Mouse (Mus musculus): Measurements from ENCODE around the gene Chst3. TPM values are rescaled to one million over a fixed set of nuclear protein-coding genes. Genes with fewer than 3 reads are reported as not detected.
A peak's percentile ranks its signal among the peaks of the same experiment; 100 is the strongest.
"Not testable (repeated sequence)": the region's sequence is repeated elsewhere in the genome, so short reads cannot be mapped to it uniquely, and the experiment has no call there.

The Chst3 gene
- polyA plus RNA-seq, 1 experiment from 2014 or later = 1.0 TPM

DNA sequence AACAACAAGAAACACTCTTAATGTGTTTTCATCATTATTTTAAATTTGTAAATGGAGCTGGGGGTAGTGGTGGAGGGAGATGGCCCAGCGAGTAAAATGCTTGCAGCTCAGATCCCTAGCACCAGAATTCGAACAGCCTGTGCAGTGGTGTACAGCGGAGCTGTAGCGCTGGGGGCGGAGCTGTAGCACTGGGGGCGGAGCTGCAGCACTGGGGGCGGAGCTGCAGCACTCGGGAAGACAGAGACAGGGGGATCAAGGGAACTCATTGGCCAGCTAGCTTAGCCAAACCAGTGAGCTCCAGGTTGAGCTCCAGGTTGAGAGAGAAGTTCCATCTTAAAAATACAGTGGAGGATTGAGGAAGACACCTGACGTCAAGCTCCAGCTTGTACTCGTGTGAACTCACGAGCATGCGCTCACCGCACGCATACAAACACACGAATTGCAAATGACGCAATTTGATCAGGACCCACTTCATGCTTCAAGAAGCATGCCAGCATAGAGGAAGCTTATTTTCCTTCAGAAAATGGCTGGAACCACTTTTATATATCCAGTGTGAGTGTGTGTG, 38.3 kb upstream of the Chst3 start:
- 0 out of 2 replicates have a peak, but pooled peaks have one; percentile 40 for ATAC-seq
- H3K9ac ChIP-seq (ENCODE audit: low read depth, low read length) = no peak overlapping the region
- no peaks in the 10 kb centered on the region for H3K27me3 ChIP-seq (ENCODE audit: control insufficient read depth, insufficient read depth, low read depth, low read length)
- H3K9me3 ChIP-seq (replicated peaks; ENCODE audit: control insufficient read depth, low read length, poor library complexity, severe bottlenecking) = no peaks in the 10 kb centered on the region
- no peaks in the 10 kb centered on the region for H3K4me1 ChIP-seq (ENCODE audit: control insufficient read depth, insufficient read depth, low read length)
- H3K27ac ChIP-seq (ENCODE audit: low read length) = no peak overlapping the region
- no peak overlapping the region for H3K4me3 ChIP-seq (ENCODE audit: low read depth, low read length)
- H3K36me3 ChIP-seq (ENCODE audit: control insufficient read depth, insufficient read depth, low read length) = no peaks in the 10 kb centered on the region
- WGBS = 52% methylated on average over 16 of the region's 16 CpGs
- no peak overlapping the region for H3K4me2 ChIP-seq (ENCODE audit: low read length)

DNA sequence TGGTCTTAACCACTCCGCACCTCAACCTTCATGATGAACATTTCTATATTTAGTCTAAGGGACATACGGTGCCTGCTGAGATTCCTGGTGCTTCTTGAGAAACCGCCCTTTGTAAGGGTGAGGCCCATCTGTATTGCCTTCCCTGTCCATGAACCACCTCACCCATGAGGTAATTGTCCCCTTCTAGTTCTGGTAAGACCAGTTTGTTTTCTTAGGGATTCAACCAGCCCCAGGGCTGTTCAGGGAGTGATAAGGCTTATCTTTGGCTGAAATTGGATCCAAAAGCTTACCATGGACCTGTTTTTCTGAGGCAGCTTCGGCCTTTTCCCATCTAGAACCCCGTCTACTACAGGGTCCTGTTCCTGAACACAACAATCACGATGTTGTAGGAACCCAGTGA, 37.0 kb upstream of the Chst3 start:
- Histone ChIP-seq H3K9ac (ENCODE audit: low read depth, low read length) (no peak overlapping the region), H3K36me3 (ENCODE audit: control insufficient read depth, insufficient read depth, low read length) (no peaks in the 10 kb centered on the region), H3K27me3 (ENCODE audit: control insufficient read depth, insufficient read depth, low read depth, low read length) (no peaks in the 10 kb centered on the region), H3K9me3 (replicated peaks; ENCODE audit: control insufficient read depth, low read length, poor library complexity, severe bottlenecking) (no peaks in the 10 kb centered on the region), H3K4me3 (ENCODE audit: low read depth, low read length) (no peak overlapping the region), H3K4me1 (ENCODE audit: control insufficient read depth, insufficient read depth, low read length) (no peaks in the 10 kb centered on the region), H3K27ac (ENCODE audit: low read length) (no peak overlapping the region), H3K4me2 (ENCODE audit: low read length) (no peak overlapping the region)
- 87% methylated on average over 6 of the region's 6 CpGs for WGBS
- no peak for ATAC-seq

GRCm38 (mm10) chr10:60252606-60253005, 33.5 kb upstream of the Chst3 start:
- H3K27ac ChIP-seq (ENCODE audit: low read length) = no peak overlapping the region

GRCm38 (mm10) chr10:60252187-60252586, 33.1 kb upstream of the Chst3 start:
- 78% methylated on average over 4 of the region's 4 CpGs for WGBS
- no peaks in the 10 kb centered on the region for H3K9me3 ChIP-seq (replicated peaks; ENCODE audit: control insufficient read depth, low read length, poor library complexity, severe bottlenecking)
- no peaks in the 10 kb centered on the region for H3K36me3 ChIP-seq (ENCODE audit: control insufficient read depth, insufficient read depth, low read length)
- H3K4me3 ChIP-seq (ENCODE audit: low read depth, low read length) = no peak overlapping the region
- H3K9ac ChIP-seq (ENCODE audit: low read depth, low read length) = no peak overlapping the region
- no peak for ATAC-seq
- H3K27me3 ChIP-seq (ENCODE audit: control insufficient read depth, insufficient read depth, low read depth, low read length) = no peaks in the 10 kb centered on the region
- H3K4me2 ChIP-seq (ENCODE audit: low read length) = no peak overlapping the region
- no peaks in the 10 kb centered on the region for H3K4me1 ChIP-seq (ENCODE audit: control insufficient read depth, insufficient read depth, low read length)
- no peak overlapping the region for H3K27ac ChIP-seq (ENCODE audit: low read length)

More at GRCm38 (mm10) chr10:60252606-60253005, 33.5 kb upstream of the Chst3 start:
- no peak overlapping the region for H3K4me3 ChIP-seq (ENCODE audit: low read depth, low read length)
- no peaks in the 10 kb centered on the region for H3K36me3 ChIP-seq (ENCODE audit: control insufficient read depth, insufficient read depth, low read length)
- H3K9ac ChIP-seq (ENCODE audit: low read depth, low read length) = no peak overlapping the region
- H3K4me1 ChIP-seq (ENCODE audit: control insufficient read depth, insufficient read depth, low read length) = no peaks in the 10 kb centered on the region
- no peaks in the 10 kb centered on the region for H3K27me3 ChIP-seq (ENCODE audit: control insufficient read depth, insufficient read depth, low read depth, low read length)
- WGBS = 66% methylated on average over 4 of the region's 4 CpGs
- no peaks in the 10 kb centered on the region for H3K9me3 ChIP-seq (replicated peaks; ENCODE audit: control insufficient read depth, low read length, poor library complexity, severe bottlenecking)
- H3K4me2 ChIP-seq (ENCODE audit: low read length) = no peak overlapping the region
- ATAC-seq = no peak

DNA sequence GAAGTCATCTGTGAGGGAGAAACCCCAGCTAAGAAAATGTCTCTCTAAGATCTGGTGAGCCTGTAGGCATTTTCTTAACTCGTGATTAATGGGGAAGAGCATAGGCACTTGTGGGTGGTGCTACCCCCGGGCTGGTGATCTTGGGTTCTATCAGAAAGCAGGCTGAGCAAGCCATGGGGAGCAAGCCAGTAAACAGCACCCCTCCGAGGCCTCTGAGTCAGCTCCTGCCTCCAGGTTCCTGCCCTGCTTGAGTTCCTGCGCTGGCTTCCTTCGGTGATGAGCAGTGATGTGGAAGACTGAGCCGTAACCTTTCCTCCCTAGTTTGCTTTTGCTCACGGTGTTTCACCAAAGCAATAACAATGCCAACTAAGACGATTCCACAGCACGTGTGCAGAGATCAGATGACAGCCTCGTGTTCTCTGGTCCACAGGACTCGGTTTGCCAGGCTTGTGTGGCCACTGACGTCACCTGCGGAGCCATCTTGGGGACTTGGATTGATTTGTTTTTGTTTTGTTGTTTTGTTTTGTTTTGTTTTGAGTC, 31.4 kb upstream of the Chst3 start:
- Histone ChIP-seq H3K9ac (ENCODE audit: low read depth, low read length) (no peak overlapping the region), H3K36me3 (ENCODE audit: control insufficient read depth, insufficient read depth, low read length) (no peaks in the 10 kb centered on the region), H3K4me1 (ENCODE audit: control insufficient read depth, insufficient read depth, low read length) (no peaks in the 10 kb centered on the region), H3K4me2 (ENCODE audit: low read length) (no peak overlapping the region), H3K9me3 (replicated peaks; ENCODE audit: control insufficient read depth, low read length, poor library complexity, severe bottlenecking) (no peaks in the 10 kb centered on the region), H3K27me3 (ENCODE audit: control insufficient read depth, insufficient read depth, low read depth, low read length) (no peaks in the 10 kb centered on the region), H3K27ac (ENCODE audit: low read length) (no peak overlapping the region), H3K4me3 (ENCODE audit: low read depth, low read length) (no peak overlapping the region)
- ATAC-seq = no peak
- WGBS = 80% methylated on average over 13 of the region's 13 CpGs

DNA sequence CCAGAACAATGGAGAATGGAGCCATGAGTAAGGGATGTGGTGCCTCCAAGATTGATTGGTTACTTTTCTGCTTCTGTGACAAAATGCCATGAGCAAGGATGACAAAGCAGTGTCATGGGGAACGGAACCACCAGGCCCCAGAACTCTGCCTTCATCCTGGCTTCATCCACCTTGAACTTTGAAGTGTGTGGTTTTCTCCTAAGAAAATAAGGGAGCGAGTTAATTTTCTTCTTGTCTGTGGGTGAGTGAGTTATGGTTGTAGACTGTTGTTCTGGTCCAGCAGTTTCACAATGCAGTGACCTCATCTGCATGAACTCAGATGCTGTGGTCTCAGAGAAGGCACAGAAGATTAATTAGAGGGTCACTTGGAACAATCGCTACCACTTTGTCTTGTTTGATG, 29.3 kb upstream of the Chst3 start:
- 91% methylated on average over 3 of the region's 3 CpGs for WGBS
- not testable (repeated sequence) for H3K9ac ChIP-seq (ENCODE audit: low read depth, low read length); H3K4me3 ChIP-seq (ENCODE audit: low read depth, low read length); H3K36me3 ChIP-seq (ENCODE audit: control insufficient read depth, insufficient read depth, low read length); H3K9me3 ChIP-seq (replicated peaks; ENCODE audit: control insufficient read depth, low read length, poor library complexity, severe bottlenecking); H3K27me3 ChIP-seq (ENCODE audit: control insufficient read depth, insufficient read depth, low read depth, low read length); H3K4me1 ChIP-seq (ENCODE audit: control insufficient read depth, insufficient read depth, low read length); H3K4me2 ChIP-seq (ENCODE audit: low read length); ATAC-seq; H3K27ac ChIP-seq (ENCODE audit: low read length)

- Histone ChIP-seq H3K27me3 (ENCODE audit: control insufficient read depth, insufficient read depth, low read depth, low read length) (no peaks in the 10 kb centered on the region), H3K4me2 (ENCODE audit: low read length) (no peak overlapping the region), H3K9me3 (replicated peaks; ENCODE audit: control insufficient read depth, low read length, poor library complexity, severe bottlenecking) (no peaks in the 10 kb centered on the region), H3K27ac (ENCODE audit: low read length) (no peak overlapping the region), H3K4me1 (ENCODE audit: control insufficient read depth, insufficient read depth, low read length) (0 out of 2 replicates have a peak, but pooled peaks cover 2% of the 10 kb centered on the region), H3K4me3 (ENCODE audit: low read depth, low read length) (no peak overlapping the region), H3K36me3 (ENCODE audit: control insufficient read depth, insufficient read depth, low read length) (no peaks in the 10 kb centered on the region), H3K9ac (ENCODE audit: low read depth, low read length) (no peak overlapping the region)
- 35% methylated on average over 5 of the region's 5 CpGs for WGBS
- no peak for ATAC-seq
These were observed 27.5 kb upstream of the Chst3 start for GRCm38 (mm10) chr10:60246519-60246918.

DNA sequence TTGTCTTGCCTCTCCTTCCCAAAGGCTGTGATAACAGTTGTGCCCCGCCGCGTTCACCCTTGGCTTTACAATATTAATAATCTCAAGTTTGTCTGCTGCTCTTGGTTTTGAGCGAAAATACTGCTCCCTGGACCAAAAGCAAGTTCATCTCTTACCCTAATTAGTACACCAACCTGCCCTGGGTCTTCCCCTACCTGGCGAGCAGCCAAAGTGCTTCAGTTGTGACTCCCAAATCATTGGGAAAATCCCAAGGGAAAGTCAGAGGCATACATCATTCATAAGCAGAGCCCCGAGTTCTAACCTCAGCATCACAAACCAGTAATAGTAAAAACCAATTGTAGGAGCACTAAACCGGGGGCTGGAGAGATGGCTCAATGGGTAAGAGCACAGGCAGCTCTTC, 26.6 kb upstream of the Chst3 start:
- Histone ChIP-seq H3K9ac (ENCODE audit: low read depth, low read length) (no peak overlapping the region), H3K4me2 (ENCODE audit: low read length) (no peak overlapping the region), H3K4me1 (ENCODE audit: control insufficient read depth, insufficient read depth, low read length) (0 out of 2 replicates have a peak, but pooled peaks cover 2% of the 10 kb centered on the region), H3K4me3 (ENCODE audit: low read depth, low read length) (no peak overlapping the region), H3K36me3 (ENCODE audit: control insufficient read depth, insufficient read depth, low read length) (no peaks in the 10 kb centered on the region), H3K9me3 (replicated peaks; ENCODE audit: control insufficient read depth, low read length, poor library complexity, severe bottlenecking) (no peaks in the 10 kb centered on the region), H3K27ac (ENCODE audit: low read length) (no peak overlapping the region), H3K27me3 (ENCODE audit: control insufficient read depth, insufficient read depth, low read depth, low read length) (no peaks in the 10 kb centered on the region)
- 79% methylated on average over 7 of the region's 7 CpGs for WGBS
- peak; percentile 12; the same call in 1 of the 2 replicates for ATAC-seq

- H3K9ac ChIP-seq (ENCODE audit: low read depth, low read length) = no peak overlapping the region
- ATAC-seq = peak; percentile 75
- 0 out of 2 replicates have a peak, but pooled peaks cover 2% of the 10 kb centered on the region for H3K4me1 ChIP-seq (ENCODE audit: control insufficient read depth, insufficient read depth, low read length)
- no peaks in the 10 kb centered on the region for H3K9me3 ChIP-seq (replicated peaks; ENCODE audit: control insufficient read depth, low read length, poor library complexity, severe bottlenecking)
- no peak overlapping the region for H3K4me3 ChIP-seq (ENCODE audit: low read depth, low read length)
- no peaks in the 10 kb centered on the region for H3K36me3 ChIP-seq (ENCODE audit: control insufficient read depth, insufficient read depth, low read length)
- no peak overlapping the region for H3K4me2 ChIP-seq (ENCODE audit: low read length)
- 2% methylated on average over 8 of the region's 8 CpGs for WGBS
- H3K27me3 ChIP-seq (ENCODE audit: control insufficient read depth, insufficient read depth, low read depth, low read length) = no peaks in the 10 kb centered on the region
- no peak overlapping the region for H3K27ac ChIP-seq (ENCODE audit: low read length)
These were observed 26.0 kb upstream of the Chst3 start for GRCm38 (mm10) chr10:60245041-60245440.
